Mouse (Mus musculus) c-Kit-negative CD71-positive TER-119-positive erythroid progenitor cells, embryonic 14.5 days (primary cell): ENCODE data around the gene St6galnac3.

Source experiments
- DNase-seq: peaks from one replicate; pipeline ENCODE4 v3.0.0-alpha.2; 2013; ENCODE audit warnings: low read depth, low spot score

The St6galnac3 gene

DNA sequence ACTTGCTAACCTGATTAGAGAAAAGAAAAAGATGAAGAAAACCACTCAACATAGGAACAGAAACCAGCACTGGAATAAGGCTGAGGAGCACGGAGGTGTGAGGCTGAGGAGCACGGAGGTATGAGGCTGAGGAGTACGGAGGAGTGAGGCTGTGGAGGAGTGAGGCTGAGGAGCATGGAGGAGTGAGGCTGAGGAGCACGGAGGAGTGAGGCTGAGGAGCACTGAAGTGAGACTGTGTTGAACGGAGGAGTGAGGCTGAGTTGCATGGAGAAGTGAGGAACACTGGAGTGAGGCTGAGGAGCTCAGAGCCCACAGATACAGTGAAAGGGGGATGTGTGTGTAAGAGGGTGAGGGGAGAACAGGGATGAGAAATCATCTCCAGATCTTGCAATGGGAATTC is 564.3 kb downstream of the St6galnac3 start:
- DNase-seq = no peak

DNA sequence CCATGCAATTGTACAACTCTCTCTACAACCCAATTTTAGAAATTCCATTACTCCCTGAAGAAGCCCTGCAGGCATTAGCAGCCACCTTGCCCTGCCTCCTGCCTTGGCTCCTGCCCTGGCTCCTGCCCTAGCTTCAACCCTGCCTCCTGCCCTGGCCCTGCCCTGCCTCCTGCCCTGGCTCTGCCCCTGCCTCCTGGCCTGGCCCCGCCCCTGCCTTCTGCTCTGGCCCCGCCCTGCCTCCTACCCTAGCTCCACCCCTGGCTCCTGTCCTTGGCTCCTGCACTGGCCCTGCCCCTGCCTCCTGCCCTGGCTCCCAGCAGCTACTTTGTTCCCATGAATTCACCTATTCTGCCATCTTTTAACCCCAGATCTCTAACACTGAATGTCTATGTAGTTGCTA is 576.1 kb downstream of the St6galnac3 start:
- no peak for DNase-seq
